Mouse (Mus musculus) layer of hippocampus, adult 8-10 months (tissue): ENCODE data around the gene C1qtnf3. TPM values are rescaled to one million over a fixed set of nuclear protein-coding genes. Genes with fewer than 3 reads are reported as not detected.

Experiments
- DNase-seq, 2 experiments: peaks; one replicate each; pipeline ENCODE4 v3.0.0; 2022; ENCODE audit warnings: low spot score in 2 of 2
- total RNA-seq, 4 experiments: library from RNA; stranded (reverse); gene quantifications; 2 replicates each; pipeline ENCODE4 v1.2.4; 2022

C1qtnf3 gene
- total RNA-seq = under 1 TPM in 1 of 4 experiments, not detected in 3; 0.26 TPM

DNA sequence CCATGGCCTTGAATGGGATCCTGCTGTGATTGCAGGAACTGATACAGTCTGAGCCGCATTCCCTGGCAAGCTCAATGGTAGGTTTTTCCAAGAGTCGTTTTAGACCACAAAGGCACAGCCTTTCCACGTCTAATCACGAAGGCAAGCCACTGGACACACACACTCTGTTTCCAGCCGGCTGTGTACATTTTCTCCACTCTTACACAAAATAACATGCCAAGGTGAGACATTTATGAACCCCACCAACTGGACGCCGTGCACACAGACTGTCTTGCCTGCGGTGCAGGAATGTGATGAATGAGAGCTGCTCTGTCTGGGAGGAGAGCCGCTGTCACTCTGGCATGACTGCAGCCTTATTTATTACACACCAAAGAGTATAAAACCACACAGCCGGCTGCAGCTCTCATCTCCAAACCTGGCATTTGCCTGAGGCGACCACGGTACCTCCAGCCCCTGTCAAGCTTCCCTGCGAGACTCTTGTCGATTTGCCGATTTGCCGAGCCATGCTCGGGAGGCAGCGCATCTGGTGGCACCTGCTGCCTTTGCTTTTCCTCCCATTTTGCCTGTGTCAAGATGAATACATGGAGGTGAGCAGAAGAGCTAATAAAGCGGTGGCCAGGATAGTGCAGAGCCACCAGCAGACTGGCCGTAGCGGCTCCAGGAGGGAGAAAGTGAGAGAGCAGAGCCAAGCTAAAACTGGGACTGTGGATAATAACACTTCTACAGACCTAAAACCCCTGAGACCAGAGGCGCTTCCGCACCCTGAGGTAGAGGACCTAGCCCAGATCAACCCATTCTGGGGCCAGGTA is at the start of gene C1qtnf3:
Gene C1qtnf3 (plus strand): TSS at position 382 of the 809 bp plus-strand sequence.
- DNase-seq = no peak

DNA sequence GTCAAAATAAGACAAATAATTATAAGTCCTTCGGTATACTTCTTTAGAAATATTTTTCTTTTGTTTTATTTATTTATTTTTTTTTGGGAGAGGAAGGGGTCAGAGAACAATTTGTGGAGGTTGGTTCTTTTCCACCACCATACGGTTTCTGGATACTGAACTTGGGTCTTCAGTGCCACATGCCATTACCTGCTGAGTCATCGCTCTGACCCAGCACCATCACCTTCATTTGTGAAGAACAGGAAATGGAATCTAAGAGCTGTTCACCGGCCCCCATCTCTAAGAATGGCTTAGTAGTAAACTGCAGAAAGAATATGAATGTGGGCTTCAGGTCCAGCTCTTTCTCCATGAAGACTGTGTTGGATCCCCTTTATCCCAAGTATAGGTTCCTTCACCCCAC is 49.8 kb upstream of the C1qtnf3 start:
- no peak for DNase-seq

DNA sequence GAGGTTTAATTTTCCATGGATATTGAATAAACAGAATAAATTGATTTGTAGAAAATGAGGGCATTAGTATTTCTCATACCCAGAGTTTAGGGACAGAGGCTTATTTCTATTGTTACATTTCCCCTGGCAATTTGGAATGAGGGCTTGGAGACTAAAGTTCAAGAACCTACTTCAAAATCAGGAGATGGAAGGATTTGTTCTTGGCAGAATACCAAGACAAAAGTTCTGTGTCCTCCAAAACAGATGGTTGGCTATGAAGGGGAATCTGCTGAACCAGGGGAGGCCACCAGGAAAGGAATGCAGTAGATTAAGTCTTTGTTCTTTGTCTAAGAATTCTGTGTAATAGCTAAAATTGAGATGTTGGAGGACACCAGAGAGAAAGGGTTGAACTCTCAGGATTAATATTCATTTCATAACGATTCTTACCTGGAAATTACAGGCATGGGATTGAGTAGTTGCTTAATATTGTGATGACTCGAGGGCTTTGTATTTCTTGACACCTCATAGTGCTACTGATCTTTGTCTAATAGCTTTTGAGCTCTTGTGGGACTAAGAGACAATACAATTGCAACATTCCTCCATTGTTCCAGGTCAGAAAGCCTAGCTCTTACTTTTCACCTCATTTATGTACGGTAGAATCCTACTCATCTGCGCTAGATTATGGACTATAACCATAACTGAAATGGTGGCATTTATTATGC is 35.4 kb upstream of the C1qtnf3 start:
- DNase-seq = no peak

DNA sequence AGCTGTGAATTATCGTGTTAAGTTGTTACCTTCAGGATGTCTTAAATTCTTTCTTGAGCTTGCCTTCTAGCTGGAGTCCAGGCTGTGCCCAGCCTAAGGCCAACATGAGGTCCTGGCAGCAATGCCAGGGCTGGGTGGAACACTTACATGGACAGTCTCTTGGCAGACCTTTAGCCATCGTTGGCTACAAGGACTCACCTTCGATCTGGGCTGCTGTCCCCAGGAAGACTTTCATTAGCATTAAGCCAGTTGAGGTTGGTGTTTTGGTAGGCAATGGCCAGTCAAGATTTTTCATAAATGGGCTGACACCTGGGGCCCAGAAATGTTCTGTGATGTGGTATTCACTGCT is 34.8 kb upstream of the C1qtnf3 start:
- no peak for DNase-seq

DNA sequence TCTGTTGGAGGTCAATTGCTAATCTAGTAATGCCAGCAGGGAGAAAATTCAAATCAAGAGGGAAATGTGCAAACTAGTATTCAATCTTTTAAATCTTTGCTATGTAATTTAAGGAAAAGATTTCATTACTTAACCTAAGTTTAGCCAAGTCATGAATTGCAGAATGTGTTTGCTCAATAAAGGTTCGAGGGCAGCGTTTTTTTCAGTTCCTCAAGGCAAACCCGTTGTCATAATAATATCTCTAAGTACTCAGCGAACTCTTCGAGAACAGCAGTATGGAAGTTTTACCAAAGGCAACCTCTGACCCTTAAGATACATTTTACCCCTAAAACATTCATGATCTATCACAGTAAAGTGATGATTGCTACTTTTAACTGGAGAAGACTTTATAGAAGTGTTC is 31.9 kb upstream of the C1qtnf3 start:
- DNase-seq = no peak

DNA sequence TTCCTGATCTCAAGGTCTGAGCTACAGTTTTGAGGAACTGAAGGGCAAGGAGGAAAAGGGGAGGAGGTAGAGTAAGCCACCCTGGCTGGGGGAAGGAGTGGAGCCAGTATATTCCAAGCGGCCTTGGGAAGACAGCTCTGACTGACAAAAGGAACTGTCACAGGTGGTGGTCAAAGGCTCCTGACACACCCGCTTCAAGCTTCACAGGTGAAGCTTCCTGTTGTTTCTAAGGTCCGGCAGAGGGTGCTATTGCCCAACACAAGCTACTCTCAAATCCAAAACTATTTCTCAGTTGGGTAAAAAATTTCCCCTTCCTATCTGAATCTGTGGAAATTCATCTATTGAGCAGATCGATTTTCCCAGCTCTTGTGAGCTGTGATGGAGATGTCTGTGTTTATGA is 31.1 kb upstream of the C1qtnf3 start:
- DNase-seq = no peak

DNA sequence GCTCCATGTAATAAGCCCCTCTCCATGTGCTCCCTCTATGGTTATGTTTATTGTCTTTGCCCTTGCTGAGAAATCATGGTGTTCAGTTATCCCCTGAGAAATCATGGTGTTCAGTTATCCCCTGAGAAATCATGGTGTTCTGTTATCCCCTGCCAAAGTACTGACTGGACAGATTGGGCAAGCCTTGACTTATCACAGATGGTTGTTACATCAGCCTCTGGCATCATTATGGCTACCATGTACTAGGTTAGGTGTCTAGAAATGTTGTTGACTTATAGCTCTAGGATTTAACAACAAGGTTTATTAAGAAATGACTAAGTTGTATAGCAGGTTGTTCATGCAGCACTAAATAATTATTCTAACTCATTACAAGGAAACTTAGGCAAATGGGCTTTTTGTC is 30.1 kb upstream of the C1qtnf3 start:
- DNase-seq = no peak

DNA sequence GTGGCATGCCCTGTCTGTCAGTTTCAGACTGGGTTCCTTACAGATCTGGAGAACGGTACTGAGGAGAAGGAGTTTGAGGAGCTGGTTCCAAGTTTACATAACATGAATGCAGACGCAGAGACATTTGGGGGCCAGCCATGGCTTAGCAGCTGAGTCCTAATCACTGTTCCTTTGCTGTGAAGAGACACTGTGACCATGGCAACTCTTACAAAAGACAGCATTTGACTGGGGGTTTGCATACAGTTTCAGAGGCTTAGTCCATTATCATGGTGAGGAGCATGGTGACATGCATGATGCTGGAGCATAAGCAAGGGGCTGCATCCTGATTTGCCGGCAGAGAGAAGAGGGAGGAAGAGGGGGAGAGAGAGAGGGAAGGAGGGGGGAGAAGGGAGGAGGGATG is 29.6 kb upstream of the C1qtnf3 start:
- DNase-seq = peak; percentile 5 to 21

DNA sequence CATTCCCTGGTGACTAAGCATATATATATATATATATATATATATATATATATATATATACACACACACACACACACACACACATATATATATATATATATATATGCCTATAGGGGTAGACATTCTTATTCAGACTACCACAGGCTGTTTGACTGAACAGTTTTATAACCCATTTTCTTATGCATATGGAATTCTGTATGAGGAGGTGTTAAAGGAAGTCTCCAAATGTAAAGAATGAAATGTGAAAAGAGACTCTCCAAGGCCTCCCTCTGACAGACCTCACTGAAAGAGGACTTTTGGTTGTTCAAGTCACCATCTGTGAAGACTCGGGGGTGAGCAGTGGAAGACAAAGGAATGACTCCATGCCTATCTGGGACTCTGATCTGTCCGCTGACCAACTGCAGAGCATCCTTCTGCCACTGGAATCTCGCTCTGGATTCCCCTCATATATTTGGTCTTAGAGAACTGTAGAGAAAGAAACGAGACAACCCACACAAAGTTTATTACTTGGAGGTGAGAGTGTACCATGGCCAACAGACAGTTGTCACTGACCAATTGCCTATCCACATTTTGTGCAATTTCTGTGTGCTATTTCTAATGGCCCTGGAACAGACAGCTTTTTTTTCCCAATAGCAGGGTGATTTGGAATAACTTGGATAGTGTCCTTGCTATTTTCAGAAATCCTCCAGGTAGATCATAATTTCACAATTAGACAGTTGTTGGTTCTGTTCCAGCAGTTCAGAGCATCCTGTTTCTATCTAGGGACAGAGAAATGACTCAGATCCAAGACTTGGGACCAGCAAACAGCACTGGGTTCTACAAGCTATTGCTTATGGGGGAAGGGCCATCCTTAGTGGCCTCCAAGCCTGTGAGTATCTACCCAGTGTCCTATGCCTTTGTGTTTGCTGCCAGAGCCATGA is 28.8 kb upstream of the C1qtnf3 start:
- DNase-seq = no peak

DNA sequence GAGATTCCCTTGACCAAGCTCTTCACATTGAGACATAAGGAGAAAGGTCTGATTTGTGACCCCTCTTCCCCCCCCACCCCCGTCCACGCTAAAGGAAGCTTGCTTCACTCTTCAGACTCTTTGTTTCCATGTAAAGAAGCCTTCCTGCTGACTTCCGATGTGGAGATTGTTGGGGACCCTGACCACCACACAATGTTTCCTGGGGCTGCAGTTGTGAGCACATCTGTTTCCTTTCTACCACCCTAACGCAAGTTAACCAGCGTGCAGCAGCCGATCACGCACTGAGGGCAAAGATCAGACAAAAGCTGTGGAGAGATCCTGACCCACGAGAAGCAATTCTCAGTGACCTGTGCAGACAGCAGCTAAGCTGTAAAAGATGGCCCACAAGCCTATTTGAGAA is 24.8 kb upstream of the C1qtnf3 start:
- no peak for DNase-seq

DNA sequence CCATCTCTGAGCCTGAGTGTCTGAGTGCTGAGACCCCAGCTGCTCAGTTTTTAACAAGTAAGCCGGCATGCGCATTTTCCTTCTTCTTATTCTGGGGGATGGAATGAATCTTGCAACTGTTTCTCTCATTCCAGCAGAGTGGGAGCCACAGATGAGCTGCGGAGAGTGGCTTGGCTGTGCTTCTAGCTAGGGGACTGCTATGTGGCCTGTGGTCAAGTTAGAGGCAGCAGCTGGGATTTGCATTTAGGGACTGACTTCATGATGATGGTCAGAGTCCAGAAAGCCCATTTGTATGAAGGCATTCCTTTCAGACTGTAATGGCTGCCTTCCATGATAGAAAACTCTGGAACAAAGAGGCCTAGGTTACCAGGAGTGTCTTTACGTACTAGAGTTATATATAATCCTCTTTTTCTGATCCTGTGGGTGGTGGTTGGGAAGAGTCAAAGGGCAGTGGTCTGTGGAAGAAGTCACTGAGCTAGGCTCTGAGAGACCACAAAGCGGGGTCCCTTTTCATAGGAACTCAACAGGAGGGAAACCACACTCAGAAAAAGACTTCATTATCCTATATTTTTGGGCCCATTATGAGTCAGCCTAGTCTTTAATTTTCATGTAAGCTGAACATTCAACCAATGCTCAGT is 23.4 kb upstream of the C1qtnf3 start:
- DNase-seq = no peak

DNA sequence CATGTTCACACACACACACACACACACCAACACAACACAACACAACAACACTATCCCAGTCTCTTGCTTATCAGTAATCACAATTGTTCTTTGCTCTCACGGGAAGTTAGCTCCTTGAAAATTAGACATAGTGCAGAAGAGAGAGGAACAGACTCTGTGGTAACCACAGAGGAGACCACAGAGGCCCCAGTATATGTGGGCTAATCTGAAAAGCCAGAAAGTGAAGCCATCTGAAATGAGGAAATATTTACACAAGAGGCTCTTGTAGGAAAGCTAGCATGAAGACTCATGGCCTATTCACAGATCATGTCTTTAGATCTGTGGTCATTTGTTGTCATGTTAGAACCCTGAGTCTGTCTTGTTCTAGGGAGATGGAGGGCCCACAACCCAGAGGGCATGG is 18.2 kb upstream of the C1qtnf3 start:
- no peak for DNase-seq

DNA sequence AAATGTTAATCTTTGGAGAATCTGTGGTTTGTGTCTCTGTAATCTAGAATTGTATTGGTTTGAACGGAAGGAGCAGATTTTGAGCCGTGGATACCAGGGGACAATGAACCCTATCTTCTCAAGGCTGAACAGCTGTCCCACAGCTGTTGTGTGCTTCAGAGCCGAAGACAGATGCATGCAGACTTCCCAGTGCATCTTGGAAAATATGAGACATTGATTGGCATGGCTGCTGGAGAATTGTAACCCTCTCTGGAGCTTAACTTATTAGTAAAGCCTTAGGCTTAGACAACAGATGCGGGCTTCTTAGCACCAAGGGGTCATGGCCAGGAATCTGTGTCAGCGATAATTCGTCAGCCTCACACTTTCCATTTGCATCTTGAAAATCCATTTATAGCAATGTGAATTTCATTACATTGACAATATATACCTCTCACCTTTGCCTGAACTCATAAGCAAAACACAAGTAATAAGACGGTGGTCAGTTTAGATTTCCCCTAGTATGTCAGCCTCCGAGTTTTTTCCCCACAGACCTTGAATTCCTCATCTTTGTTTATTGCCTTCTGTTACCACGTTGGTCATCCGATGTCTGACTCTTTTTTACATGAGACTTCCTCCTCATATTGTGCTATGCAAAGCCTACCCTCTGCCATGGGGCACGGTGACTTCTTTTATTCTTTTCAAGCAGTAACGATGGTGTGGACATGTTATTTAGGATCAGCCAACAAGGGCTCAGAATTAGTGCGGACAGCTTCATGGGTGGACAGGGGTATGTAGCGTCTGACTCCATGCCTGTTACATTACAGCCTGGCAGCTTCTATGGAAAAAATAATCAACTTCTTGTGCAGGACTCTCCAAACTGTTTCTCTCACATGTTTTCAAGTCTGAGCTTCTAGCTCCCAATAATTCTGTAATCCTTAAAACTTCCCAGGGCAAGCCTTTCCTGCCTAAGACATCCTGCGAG is 11.7 kb upstream of the C1qtnf3 start:
- no peak for DNase-seq

DNA sequence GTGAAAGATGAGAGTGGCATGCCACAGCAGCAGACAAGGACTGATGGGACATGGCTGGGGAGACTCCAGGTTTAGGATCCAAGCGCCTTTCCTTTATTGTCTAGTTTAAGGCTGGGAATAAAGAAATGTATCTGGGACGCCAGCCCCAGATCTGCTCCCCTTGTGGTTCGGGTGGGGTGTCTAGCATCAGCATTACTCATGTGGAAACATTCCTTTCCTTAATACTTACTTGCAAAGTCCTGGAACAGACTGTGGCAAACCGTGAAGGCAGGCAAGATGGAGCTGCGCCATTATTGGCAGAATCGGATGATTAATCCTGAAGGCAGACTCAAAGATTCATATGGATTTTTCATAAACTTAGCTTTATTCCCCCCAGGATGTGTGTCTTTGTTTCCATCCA is 10.2 kb upstream of the C1qtnf3 start:
- no peak for DNase-seq

DNA sequence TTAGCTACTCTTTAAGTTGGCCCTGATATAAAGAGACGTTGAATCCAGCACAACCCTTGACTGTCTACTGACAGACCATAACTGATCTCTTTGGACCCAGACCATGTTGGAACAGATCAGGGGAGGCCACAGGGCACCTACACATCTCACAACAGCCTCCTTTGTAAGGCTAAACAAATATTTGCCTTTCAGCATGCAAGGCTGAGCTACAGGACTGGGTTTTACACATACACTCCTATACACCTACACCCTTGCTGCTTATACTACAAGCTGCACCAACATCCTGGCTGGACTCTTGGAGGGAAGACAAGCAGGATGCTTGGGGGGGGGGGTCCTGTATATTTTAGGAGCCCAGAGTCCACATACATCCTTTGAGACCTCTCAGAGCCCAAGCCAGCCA is 4.3 kb upstream of the C1qtnf3 start:
- DNase-seq = no peak

DNA sequence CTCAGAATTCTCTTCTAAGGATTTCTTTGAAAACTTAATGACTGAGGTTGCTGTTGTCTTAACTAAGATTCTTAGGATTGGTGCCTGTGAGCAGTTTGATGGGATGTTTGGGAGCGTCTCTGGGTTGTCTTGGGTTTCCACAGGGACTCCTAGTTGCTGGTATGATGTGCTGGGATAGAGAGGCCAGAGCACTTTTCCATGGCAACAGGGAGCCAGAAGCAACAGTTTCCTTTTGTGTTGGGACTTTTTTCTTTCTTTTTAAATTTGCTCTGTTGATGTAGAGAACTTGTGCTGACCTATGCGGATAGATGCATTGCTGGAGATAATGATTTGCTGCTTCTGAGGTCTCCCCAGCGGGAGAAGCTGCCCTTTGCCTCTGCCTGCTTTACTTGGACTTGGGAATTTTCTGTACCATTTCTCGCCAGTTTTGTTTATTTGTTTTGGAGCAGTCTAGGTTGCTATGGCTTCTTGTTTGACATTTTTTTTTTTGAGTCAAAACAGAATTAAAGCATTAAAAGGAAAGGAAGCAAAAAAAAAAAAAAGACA is 701 bp downstream of the C1qtnf3 start:
- no peak for DNase-seq

DNA sequence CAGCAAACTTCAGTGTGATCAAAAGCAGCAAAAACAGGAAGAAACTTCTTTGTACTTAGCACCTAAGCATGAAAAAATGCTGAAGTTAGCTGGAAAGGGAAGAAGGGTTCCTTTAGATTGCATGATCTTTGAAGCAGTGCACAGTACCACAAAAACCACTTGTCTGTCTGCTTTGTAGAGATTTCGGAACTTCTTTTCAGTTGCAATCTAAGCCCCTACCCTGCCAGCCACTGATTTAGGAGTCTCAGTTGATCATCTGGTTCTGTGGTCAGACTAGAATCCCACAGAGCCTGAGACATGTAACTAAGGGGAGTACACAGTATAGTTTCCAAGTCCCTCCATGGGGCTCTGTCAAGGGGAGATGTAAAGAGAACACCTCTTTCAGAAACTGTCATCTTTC is 1.3 kb downstream of the C1qtnf3 start:
- no peak for DNase-seq

DNA sequence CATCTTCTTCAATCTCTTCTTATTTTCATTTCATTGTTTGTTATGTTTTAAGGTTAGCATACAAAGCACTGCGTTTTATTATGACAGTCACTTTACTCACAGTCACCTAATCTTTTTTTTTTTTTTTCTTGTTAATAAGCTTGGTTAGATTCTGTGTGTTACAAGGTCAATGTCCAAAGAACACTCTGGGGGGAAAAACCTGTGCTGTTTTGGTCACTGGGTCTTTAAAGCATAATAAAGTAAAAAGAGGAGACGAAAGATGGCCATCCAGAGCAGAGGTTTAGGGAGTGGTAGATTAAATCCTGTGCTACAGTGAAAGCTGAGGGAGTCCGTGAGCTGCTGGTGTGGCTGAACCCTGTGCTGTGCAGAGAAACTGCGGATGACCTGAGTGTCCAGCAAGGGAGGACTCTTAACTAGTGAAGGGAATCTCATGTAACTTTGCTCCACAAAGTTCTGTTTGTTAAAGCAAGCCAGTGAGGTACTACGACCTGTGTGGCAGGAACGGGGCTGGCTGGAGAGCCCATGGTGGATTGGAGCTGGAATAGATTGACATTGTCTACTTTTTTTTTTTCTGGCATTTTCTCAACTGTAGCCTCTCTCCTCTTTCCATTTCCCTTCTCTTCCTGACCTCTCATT is 2.4 kb downstream of the C1qtnf3 start:
- DNase-seq = no peak

DNA sequence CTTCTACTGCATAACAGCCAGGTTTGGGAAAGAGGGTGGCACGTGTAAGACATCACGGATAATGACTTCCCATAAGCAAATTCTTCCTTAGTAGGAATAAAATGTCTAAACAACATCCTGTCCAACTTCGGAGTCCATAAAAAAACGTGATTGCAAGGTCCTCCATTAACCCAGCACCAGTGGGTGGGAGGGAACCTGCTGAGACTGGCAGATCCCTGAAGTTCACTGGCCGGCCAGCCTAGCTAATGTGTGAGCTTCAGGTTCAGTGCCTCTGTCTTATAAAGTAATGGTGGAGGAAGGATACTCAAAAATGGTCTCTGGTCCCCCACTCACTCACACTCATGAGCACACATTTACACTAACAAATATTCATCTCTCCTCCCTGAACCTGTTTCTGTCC is 3.0 kb downstream of the C1qtnf3 start:
- no peak for DNase-seq

DNA sequence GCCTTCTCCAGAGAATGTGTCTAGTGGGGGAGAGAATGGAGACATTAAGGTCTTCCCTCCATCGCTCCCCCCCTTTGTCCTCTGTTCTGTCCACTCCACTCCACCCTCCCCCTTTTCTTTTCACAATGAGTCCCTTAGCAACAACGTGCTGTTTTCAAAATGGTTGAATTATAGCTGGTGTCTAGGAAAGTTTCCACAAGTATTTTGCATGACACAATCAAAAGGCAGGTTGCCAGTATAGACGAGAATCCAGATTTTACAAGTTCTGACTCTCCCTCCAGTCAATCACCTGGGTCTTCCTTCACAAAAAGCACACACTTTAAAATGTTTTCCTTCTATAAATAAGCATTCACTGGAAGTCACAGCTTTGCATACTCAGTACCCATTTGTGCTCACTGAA is 4.6 kb downstream of the C1qtnf3 start:
- no peak for DNase-seq
